ENCODE assay signal across 10 mouse cellular contexts in the genomic region with DNA sequence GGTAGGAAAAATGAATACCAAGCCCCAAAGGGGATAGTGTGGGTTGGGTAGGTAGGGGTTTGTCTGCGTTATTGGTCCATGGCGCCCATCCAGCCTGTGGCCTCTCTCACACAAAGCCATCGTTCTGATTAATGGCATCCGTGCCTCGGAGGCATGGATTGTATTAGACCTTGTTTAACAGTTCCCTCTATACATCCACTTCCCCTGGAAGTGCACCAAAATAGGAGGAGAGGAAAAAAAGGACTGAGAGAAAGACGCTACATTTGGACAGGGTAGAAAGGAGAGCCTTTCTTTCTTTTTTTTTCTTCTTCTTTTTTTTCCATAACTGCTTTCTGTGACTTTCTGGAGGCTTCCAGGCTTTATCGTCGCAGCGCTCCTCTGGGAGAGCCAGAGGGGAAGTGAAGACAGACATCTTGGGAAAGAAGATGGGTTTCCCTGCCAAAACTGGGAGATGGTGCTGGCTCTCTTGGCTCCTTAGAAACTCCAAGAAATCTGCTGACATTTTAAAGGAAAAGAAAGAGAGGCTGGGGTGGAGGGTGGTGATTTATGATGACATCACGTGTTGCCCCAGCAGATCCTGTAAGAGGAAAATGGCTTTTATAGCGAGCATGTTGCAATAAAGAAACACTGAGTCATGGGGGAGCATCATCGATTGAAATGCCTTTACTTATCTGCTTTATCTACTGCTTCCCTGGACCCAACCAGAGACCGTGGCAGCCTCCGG. TPM values are rescaled to one million over a fixed set of nuclear protein-coding genes. Genes with fewer than 3 reads are reported as not detected.
DNase-seq lines count a peak whose midpoint lies in the region; ATAC-seq and TF ChIP-seq lines count a peak whose summit lies in the region.
"Had no signal": no experiment of that assay in that cellular context is flagged by ENCODE, and none has a peak within 500 bp of the region (broad histone marks: within the 10 kb centered on the region; RNA-seq: fewer than 3 reads in every experiment).

No protein-coding gene starts in this region.

- no peak for TF ChIP-seq POLR2A in cerebellum, adult 2 months (IDR thresholded peaks at IDR 0.05; ENCODE audit: borderline replicate concordance, insufficient read depth, low read length)

- DNase-seq in forebrain, embryonic 14.5 days (ENCODE audit: low spot score), result peak; percentile 61
- peak; percentile 25 to 35 for DNase-seq in right cerebral cortex, postnatal 10 days (ENCODE audit: low spot score in 2 of 2)
- DNase-seq in right cerebral cortex, adult 18-20 months, result no peak
- DNase-seq in cerebellum, adult 2 months, result no peak
- DNase-seq: thymus, postnatal 36 days had no signal

- H3K36me3 ChIP-seq in forebrain, embryonic 14.5 days (ENCODE audit: control insufficient read depth, insufficient read depth, low read length), result no peaks in the 10 kb centered on the region
- no peaks in the 10 kb centered on the region for H3K36me3 ChIP-seq in forebrain, embryonic 12.5 days (replicated peaks)
- no peaks in the 10 kb centered on the region for H3K36me3 ChIP-seq in intestine, embryonic 16.5 days (ENCODE audit: control insufficient read depth, insufficient read depth, low read length)
- H3K36me3 ChIP-seq in stomach, embryonic 15.5 days, result no peaks in the 10 kb centered on the region
- H3K36me3 ChIP-seq: embryonic facial prominence, embryonic 13.5 days had no signal

- no peak for ATAC-seq in forebrain, embryonic 14.5 days
- no peak for ATAC-seq in forebrain, embryonic 12.5 days (ENCODE audit: low FRiP score)
- ATAC-seq in intestine, embryonic 16.5 days, result peak; percentile 50
- no peak for ATAC-seq in stomach, embryonic 15.5 days (ENCODE audit: insufficient read depth, low FRiP score, low read depth)
- no peak for ATAC-seq in monocyte, adult 5-6 weeks (replicated peaks; ENCODE audit: insufficient number of reproducible peaks, low FRiP score, low TSS enrichment, poor library complexity, severe bottlenecking)

- no peak for TF ChIP-seq CTCF in cerebellum, adult 2 months (IDR thresholded peaks at IDR 0.05; ENCODE audit: borderline replicate concordance, insufficient read depth, low read depth, low read length)

- no peaks in the 10 kb centered on the region for H3K9me3 ChIP-seq in forebrain, embryonic 14.5 days (replicated peaks; ENCODE audit: control insufficient read depth, low read length)
- H3K9me3 ChIP-seq in forebrain, embryonic 12.5 days, result no peaks in the 10 kb centered on the region
- no peaks in the 10 kb centered on the region for H3K9me3 ChIP-seq in intestine, embryonic 16.5 days (ENCODE audit: control insufficient read depth, low read length)
- H3K9me3 ChIP-seq in stomach, embryonic 15.5 days, result no peaks in the 10 kb centered on the region
- H3K9me3 ChIP-seq: embryonic facial prominence, embryonic 13.5 days had no signal

- H3K4me3 ChIP-seq in forebrain, embryonic 14.5 days (ENCODE audit: low read depth, low read length), result no peak overlapping the region
- no peak overlapping the region for H3K4me3 ChIP-seq in forebrain, embryonic 12.5 days (replicated peaks)
- no peak overlapping the region for H3K4me3 ChIP-seq in intestine, embryonic 16.5 days (ENCODE audit: low read length)
- H3K4me3 ChIP-seq in stomach, embryonic 15.5 days (replicated peaks), result no peak overlapping the region
- no peak overlapping the region for H3K4me3 ChIP-seq in cerebellum, adult 2 months (replicated peaks; ENCODE audit: insufficient read depth, low read depth, low read length)
- H3K4me3 ChIP-seq: embryonic facial prominence, embryonic 13.5 days had no signal

- no peak overlapping the region for H3K4me2 ChIP-seq in forebrain, embryonic 14.5 days (ENCODE audit: low read length)
- H3K4me2 ChIP-seq in forebrain, embryonic 12.5 days, result no peak overlapping the region
- H3K4me2 ChIP-seq in intestine, embryonic 16.5 days (ENCODE audit: low read depth, low read length), result no peak overlapping the region
- no peak overlapping the region for H3K4me2 ChIP-seq in stomach, embryonic 15.5 days
- H3K4me2 ChIP-seq: embryonic facial prominence, embryonic 13.5 days had no signal

- H3K27me3 ChIP-seq in forebrain, embryonic 14.5 days (replicated peaks; ENCODE audit: control insufficient read depth, insufficient read depth, low read length), result peaks cover 5% of the 10 kb centered on the region; the same call in 1 of the 2 replicates
- peaks cover 33% of the 10 kb centered on the region for H3K27me3 ChIP-seq in forebrain, embryonic 12.5 days
- no peaks in the 10 kb centered on the region for H3K27me3 ChIP-seq in intestine, embryonic 16.5 days (replicated peaks; ENCODE audit: control insufficient read depth, insufficient read depth, low read length)
- H3K27me3 ChIP-seq in stomach, embryonic 15.5 days (replicated peaks), result no peaks in the 10 kb centered on the region
- H3K27me3 ChIP-seq in cerebellum, adult 2 months (ENCODE audit: control insufficient read depth, insufficient read depth, low read length), result no peaks in the 10 kb centered on the region
- H3K27me3 ChIP-seq: embryonic facial prominence, embryonic 13.5 days had no signal

- no peak overlapping the region for H3K9ac ChIP-seq in forebrain, embryonic 14.5 days (ENCODE audit: low read length)
- no peak overlapping the region for H3K9ac ChIP-seq in forebrain, embryonic 12.5 days
- no peak overlapping the region for H3K9ac ChIP-seq in intestine, embryonic 16.5 days (ENCODE audit: low read depth, low read length)
- no peak overlapping the region for H3K9ac ChIP-seq in stomach, embryonic 15.5 days
- H3K9ac ChIP-seq: embryonic facial prominence, embryonic 13.5 days had no signal

- no peak overlapping the region for H3K27ac ChIP-seq in forebrain, embryonic 14.5 days (ENCODE audit: low read depth, low read length)
- H3K27ac ChIP-seq in forebrain, embryonic 12.5 days, result no peak overlapping the region
- peak overlapping the region; percentile 20 for H3K27ac ChIP-seq in intestine, embryonic 16.5 days (ENCODE audit: low read length)
- H3K27ac ChIP-seq in stomach, embryonic 15.5 days, result peak overlapping the region; percentile 57
- no peak overlapping the region for H3K27ac ChIP-seq in cerebellum, adult 2 months (ENCODE audit: insufficient read depth, low read length)
- H3K27ac ChIP-seq: embryonic facial prominence, embryonic 13.5 days had no signal

- 65% methylated on average over 14 of the region's 14 CpGs for WGBS in forebrain, embryonic 14.5 days
- WGBS in forebrain, embryonic 12.5 days, result 81% methylated on average over 14 of the region's 14 CpGs
- WGBS in intestine, embryonic 16.5 days, result 44% methylated on average over 14 of the region's 14 CpGs
- WGBS in stomach, embryonic 15.5 days, result 45% methylated on average over 14 of the region's 14 CpGs
- WGBS in cerebellum, adult 2 months, result 62% methylated on average over 14 of the region's 14 CpGs

- H3K4me1 ChIP-seq in forebrain, embryonic 14.5 days (ENCODE audit: control insufficient read depth, insufficient read depth, low read length), result no peaks in the 10 kb centered on the region
- H3K4me1 ChIP-seq in forebrain, embryonic 12.5 days, result no peaks in the 10 kb centered on the region
- peaks cover 28% of the 10 kb centered on the region for H3K4me1 ChIP-seq in intestine, embryonic 16.5 days (ENCODE audit: control insufficient read depth, insufficient read depth, low read length)
- peaks cover 23% of the 10 kb centered on the region for H3K4me1 ChIP-seq in stomach, embryonic 15.5 days
- H3K4me1 ChIP-seq in cerebellum, adult 2 months (ENCODE audit: control insufficient read depth, insufficient read depth, low read length), result no peaks in the 10 kb centered on the region

RNA-seq across cellular contexts. Expression of a gene that starts 32.6 kb away (rescaled TPM):
- 0.31 TPM in 1 of 2 replicates, not detected in the other for polyA plus RNA-seq in forebrain, embryonic 14.5 days (2014; fragmentation: Nextera tagmentation; extraction: Ambion mirVana)
- 0.22 TPM in 1 of 2 replicates, not detected in the other for polyA plus RNA-seq in forebrain, embryonic 12.5 days (2016; fragmentation: Nextera tagmentation; extraction: Ambion mirVana)
- polyA plus RNA-seq in intestine, embryonic 16.5 days (2015; fragmentation: Nextera tagmentation; extraction: Ambion mirVana), result 0.53 and 0.81 TPM in 2 replicates
- polyA plus RNA-seq in stomach, embryonic 15.5 days (2015; fragmentation: Nextera tagmentation; extraction: Ambion mirVana), result 0.35 and 0.57 TPM in 2 replicates
- 6.4 to 20.3 TPM (median 10.3 TPM) in 3 replicates for total RNA-seq in monocyte, adult 5-6 weeks (2017)
- polyA plus RNA-seq in cerebellum, adult 2 months (2012; rRNA removed), result 0.57 and 0.65 TPM in 2 replicates

Comparison
In these comparisons a context has a peak if more than half of its experiments do, and no peak if none do; other contexts are left out.
1. DNase-seq: peak in forebrain, embryonic 14.5 days (single experiment) and right cerebral cortex, postnatal 10 days (2 of 2); none in right cerebral cortex, adult 18-20 months (single experiment) and cerebellum, adult 2 months (0 of 2).
2. H3K27ac ChIP-seq: peak in intestine, embryonic 16.5 days (single experiment) and stomach, embryonic 15.5 days (single experiment); none in forebrain, embryonic 14.5 days (single experiment), forebrain, embryonic 12.5 days (single experiment) and cerebellum, adult 2 months (single experiment).